Mouse (Mus musculus) erythroblast, embryonic 14.5 days (primary cell): ENCODE data around the gene Lrp2.

Experiments used
- GATA1 ChIP-seq: IDR thresholded peaks from 2 replicates; pipeline ENCODE4 v1.6.1; 2012; ENCODE audit warnings: low read length, inconsistent platforms, mixed read lengths
- TAL1 ChIP-seq: IDR thresholded peaks from 3 replicates; pipeline ENCODE4 v1.6.1; 2012; ENCODE audit warnings: low read length, inconsistent platforms, mixed read lengths

GRCm38 (mm10) chr2:69382838-69383237 lies 203.0 kb downstream of the Lrp2 start:
- no peak for TF ChIP-seq GATA1
- TF ChIP-seq TAL1 = no peak
